Mouse (Mus musculus) liver, embryonic 14 days (tissue): Measurements from ENCODE around the gene Plxnb3. TPM values are rescaled to one million over a fixed set of nuclear protein-coding genes. Genes with fewer than 3 reads are reported as not detected.

ENCODE experiments used
- polyA plus RNA-seq: library from polyadenylated mRNA; depleted of rRNA; stranded (reverse); fragments of >200 nt; gene quantifications from 2 replicates; pipeline ENCODE4 v1.2.3, GENCODE M21; 2012; rRNA removed

The Plxnb3 gene
- polyA plus RNA-seq, result 0.25 TPM in 2 replicates

DNA sequence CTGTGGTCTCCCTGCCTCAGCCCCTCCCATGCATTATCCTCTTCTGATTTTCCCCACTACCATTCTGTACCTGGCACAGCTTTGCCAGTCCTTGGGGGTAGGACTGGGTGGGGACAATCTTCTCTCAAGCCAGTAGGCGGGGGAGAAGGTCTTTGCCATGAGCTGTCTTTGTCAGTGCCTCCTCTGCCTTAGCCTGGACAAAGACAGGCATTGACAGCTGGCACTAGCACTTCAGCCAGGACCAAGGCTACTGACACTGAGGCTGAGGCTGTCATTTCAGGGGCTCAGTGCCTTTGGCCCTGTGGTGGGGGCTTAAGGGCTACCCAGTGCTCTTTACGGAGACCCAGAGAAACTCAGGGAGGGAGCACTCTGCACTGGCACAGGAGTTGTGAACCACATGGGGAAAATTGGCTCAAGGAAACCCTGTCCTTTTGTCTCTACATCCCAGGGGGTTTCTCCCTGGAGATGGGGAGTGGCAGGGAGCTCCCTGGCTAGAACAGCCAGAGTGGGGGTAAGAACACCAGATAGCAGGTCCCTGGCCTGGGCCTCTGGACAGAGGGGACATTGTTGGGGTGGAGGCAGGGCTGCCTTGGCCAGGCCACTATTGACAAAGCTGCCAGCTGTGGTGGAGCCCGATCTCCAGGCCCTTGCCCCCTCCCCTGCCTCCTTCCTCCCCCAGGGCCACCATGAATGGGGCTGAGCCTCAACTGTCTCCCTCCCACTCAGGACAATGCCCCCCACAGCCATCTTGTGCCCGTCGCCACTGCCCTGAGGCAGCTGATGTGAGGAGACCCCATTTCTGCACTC lies at the start of gene Plxnb3:
Gene Plxnb3, plus strand, starts transcription at position 757 of the 807 bp plus-strand sequence.

DNA sequence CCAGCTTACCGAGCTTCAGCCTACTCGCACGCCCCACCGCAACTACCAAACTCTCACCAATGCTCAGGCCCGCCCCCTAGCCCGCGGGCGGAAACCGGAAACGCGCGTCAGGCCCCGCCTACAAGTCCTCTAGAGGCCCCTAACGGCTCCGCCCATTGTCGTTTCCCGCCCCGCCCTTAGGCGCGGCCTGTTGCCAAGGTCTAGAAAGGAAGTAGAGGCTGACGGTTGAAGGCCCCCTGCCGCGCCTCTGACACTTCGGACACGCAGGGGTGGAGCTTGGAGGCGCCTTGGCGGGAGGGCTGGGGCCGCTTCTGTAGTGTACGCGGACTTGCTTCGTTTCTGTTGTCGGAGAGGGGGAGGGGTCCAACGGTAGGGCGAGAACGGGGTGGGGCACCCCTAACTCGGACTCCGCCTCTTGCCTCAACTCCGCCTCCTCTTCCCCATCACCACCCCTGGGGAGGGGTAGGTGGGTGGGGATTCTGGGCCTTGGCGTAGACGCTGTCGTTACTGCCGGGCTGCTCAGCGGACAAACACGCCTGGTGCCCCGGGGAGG lies 40.7 kb upstream of the Plxnb3 start, which contains the start of the genes Bcap31 and Abcd1:
Gene Bcap31, minus strand, starts transcription at position 67 of the 553 bp plus-strand sequence.
Gene Abcd1, plus strand, starts transcription at position 489 of the 553 bp plus-strand sequence.

DNA sequence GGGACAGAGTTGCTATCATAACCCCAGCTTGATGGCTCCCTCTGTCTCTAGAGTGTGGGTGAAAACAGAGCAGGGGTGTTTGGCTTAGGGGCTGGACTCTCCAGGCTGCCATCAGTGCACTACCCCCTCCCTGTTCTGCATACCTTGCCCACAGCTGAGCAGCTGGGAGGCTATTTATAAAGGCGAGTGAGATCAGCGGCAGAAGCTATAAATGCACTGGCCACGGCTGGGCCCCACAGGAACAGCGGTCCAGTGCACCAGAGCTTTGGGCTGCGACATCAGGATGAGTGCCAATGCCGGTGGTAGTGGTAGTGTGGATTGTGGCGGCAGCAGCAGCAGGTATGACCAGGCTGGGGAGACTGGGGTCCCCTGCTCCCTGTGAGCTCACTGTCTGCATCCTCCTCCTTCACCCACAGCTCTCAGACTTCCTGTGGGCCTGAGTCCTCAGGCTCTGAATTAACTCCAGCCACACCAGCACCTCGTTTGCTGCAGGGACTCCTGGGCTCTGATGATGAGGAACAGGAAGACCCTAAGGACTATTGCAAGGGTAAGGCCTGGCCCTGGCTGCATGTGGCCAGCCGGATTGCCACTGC lies 17.4 kb downstream of the Plxnb3 start, which contains the start of gene Srpk3:
Gene Srpk3, plus strand, starts transcription at position 238 of the 593 bp plus-strand sequence.

DNA sequence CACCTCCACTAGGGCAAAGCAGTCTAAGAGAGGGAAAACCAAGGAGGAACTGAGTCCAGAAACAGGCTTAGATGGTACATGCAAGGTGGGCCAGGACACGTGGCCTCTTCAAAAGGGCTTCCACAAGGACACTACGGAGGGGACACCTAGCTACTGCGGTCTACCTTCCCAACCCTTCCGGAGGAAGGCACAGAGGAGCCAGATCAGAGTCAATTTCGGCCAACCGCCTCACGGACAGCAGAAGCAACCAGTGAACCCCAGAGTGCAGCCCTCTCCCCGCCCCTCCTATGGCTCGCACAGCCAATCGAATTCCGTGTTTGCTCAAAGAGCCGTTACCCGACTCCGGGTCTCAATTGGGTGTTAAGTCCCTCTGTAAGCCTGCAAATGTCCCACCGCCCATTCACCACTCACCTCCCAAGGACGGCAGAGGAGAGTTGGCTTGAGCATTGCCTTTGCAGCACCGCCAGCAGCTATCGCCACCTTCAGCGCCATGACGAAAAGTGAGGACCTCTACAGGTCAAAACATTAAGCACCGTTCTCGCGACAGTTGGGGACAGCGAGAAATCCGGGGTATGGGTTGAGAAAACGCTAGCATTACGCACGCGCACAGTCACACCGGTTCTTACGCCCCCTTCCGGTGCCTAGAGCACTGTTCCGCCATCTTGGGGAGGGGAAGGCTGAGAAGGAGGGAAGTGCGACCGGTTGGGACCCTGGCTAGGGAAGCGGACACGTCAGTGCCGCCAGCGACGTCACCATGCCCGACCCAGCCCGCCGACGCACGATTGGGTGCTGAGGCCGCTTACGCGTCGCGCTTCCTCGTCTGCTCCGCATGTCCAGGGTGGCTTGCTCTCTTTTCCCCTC lies 29.7 kb downstream of the Plxnb3 start, which contains the start of the genes Idh3g and Ssr4:
Gene Idh3g, minus strand, starts transcription at position 534 of the 861 bp plus-strand sequence.
Gene Ssr4, plus strand, starts transcription at position 665 of the 861 bp plus-strand sequence.

Other genes starting within 250 kb of the Plxnb3 start
- 21.2 and 21.9 TPM in 2 replicates for gene Dusp9, start 117.7 kb upstream of the Plxnb3 start, polyA plus RNA-seq
- gene Pnck, start 97.0 kb upstream of the Plxnb3 start, polyA plus RNA-seq, result 0.71 and 0.77 TPM in 2 replicates
- gene Slc6a8, start 83.9 kb upstream of the Plxnb3 start, polyA plus RNA-seq, result 1.4 and 1.6 TPM in 2 replicates
- 42.7 and 50.5 TPM in 2 replicates for gene Bcap31, start 40.9 kb upstream of the Plxnb3 start, polyA plus RNA-seq
- 4.8 and 6.1 TPM in 2 replicates for gene Abcd1, start 40.5 kb upstream of the Plxnb3 start, polyA plus RNA-seq
- gene Srpk3, start 17.3 kb downstream of the Plxnb3 start, polyA plus RNA-seq, result 0.03 and 1.0 TPM in 2 replicates
- 132 and 146 TPM in 2 replicates for gene Idh3g, start 29.8 kb downstream of the Plxnb3 start, polyA plus RNA-seq
- gene Ssr4, start 29.9 kb downstream of the Plxnb3 start, polyA plus RNA-seq, result 128 and 145 TPM in 2 replicates
- gene Pdzd4, start 67.9 kb downstream of the Plxnb3 start, polyA plus RNA-seq, result 0.24 and 0.40 TPM in 2 replicates
- gene Avpr2, start 135.0 kb downstream of the Plxnb3 start, polyA plus RNA-seq, result not detected in 2 replicates
- 0.21 and 0.28 TPM in 2 replicates for gene L1cam, start 139.0 kb downstream of the Plxnb3 start, polyA plus RNA-seq
- 6.2 and 7.8 TPM in 2 replicates for gene Arhgap4, start 164.8 kb downstream of the Plxnb3 start, polyA plus RNA-seq
- gene Naa10, start 164.9 kb downstream of the Plxnb3 start, polyA plus RNA-seq, result 69.3 and 74.4 TPM in 2 replicates
- gene Renbp, start 173.8 kb downstream of the Plxnb3 start, polyA plus RNA-seq, result 10.4 and 11.1 TPM in 2 replicates
- 25.5 and 32.4 TPM in 2 replicates for gene Hcfc1, start 209.3 kb downstream of the Plxnb3 start, polyA plus RNA-seq